Mouse (Mus musculus): ENCODE results near the gene Ambra1. TPM values are rescaled to one million over a fixed set of nuclear protein-coding genes. Genes with fewer than 3 reads are reported as not detected.

Ambra1 gene
- polyA plus RNA-seq, 1 experiment, result 33.4 TPM

DNA sequence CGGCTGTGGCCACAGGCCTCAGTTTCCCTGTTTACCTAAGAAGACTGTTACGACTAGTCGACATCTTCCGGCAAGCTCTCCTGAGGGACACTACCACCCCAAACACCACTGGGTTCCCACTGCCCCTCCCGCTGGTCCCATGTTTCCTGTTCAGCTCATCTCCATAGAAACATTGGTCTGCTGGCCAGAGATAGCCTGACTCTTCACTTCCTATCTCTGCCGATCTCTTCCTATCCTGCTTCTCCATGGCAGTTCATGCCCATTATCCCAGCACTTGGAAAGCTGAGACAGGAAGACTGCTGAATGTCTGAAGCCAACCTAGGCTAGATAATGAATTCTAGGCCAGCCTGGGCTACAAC is 218.2 kb downstream of the Ambra1 start:
- Histone ChIP-seq H3K4me3 (ENCODE audit: insufficient read depth, low read length) (0 out of 2 replicates have a peak overlapping the region, but pooled peaks have one; percentile 1), H3K27ac (ENCODE audit: insufficient read depth, low read length) (peak overlapping the region; percentile 67), H3K4me1 (ENCODE audit: control insufficient read depth, insufficient read depth, low read length) (peaks cover 33% of the 10 kb centered on the region)
- TF ChIP-seq CTCF (IDR thresholded peaks at IDR 0.05; ENCODE audit: extremely low read depth, insufficient read depth, low read length) (no peak), POLR2A (IDR thresholded peaks at IDR 0.05; ENCODE audit: extremely low read depth, insufficient read depth, low read length) (no peak)

DNA sequence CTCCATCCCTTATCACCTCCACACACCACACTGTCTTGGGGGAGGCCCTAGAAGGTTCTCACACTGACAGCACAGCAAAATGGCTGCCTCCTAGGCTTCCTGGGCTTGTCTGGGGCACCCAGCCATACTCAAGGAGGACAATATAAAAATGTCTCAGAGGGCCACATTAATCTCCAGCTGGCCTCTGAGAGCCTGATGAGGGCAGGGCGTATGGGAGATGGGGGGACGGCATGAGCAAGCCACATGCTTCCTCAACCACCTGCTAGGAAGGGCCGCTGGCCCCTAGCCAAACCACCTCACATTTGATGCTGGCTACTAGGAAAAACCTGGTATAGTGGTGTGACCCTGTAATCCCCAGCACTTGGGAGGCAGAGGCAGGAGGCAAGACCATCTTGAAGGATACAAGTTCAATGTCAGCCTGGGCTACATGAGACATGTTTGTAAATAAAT is 218.9 kb downstream of the Ambra1 start:
- Histone ChIP-seq H3K4me1 (ENCODE audit: control insufficient read depth, insufficient read depth, low read length) (peaks cover 34% of the 10 kb centered on the region), H3K27ac (ENCODE audit: insufficient read depth, low read length) (peak overlapping the region; percentile 94; the same call in 1 of the 2 replicates), H3K4me3 (ENCODE audit: insufficient read depth, low read length) (no peak overlapping the region)
- TF ChIP-seq CTCF (IDR thresholded peaks at IDR 0.05; ENCODE audit: extremely low read depth, insufficient read depth, low read length) (no peak), POLR2A (IDR thresholded peaks at IDR 0.05; ENCODE audit: extremely low read depth, insufficient read depth, low read length) (no peak)

DNA sequence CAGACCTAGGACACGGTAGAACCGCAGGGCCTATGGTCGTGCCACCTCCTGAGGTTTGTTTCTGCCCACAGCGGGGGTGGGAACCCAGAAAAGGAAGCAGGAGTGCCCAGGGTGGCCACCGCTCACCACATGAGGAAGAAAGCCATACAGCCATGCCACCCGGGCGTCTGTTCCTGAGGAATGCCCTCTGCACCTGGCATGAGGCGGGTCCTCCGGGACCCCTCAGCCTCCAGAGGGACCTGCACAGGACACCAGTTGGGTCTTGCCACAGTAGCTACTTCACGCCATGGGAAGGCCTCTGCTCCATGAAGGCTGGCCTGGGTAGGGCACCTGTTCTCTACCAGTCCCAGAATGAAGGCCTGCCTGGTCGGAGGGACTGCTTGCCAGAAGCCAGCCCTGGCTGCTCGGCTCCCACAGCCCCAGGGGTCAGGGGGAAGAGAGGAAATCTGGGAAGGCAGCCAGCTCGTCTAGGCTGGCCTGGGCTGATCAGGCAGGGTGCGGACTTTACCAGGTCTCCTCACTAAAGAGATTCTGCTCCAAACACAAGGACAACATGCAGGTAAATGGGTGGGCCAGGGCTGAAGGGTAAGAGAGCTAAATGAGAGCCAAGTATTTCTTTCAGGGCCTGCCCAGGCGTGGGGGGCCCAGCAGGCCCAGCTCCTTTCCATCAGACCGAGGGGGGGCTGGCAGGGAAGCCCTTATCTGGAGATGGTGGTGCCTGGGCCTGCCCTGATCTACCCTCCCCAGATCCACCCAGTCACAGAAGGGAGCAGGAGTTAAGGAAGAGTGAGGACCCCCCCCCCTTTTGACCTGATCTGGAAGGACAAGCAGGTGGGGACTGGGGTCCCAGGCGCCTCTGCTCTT is 219.7 kb downstream of the Ambra1 start:
- peaks cover 35% of the 10 kb centered on the region for H3K4me1 ChIP-seq (ENCODE audit: control insufficient read depth, insufficient read depth, low read length)
- H3K4me3 ChIP-seq (ENCODE audit: insufficient read depth, low read length), result peak overlapping the region; percentile 9; the same call in 1 of the 2 replicates
- no peak for TF ChIP-seq CTCF (IDR thresholded peaks at IDR 0.05; ENCODE audit: extremely low read depth, insufficient read depth, low read length)
- no peak for TF ChIP-seq POLR2A (IDR thresholded peaks at IDR 0.05; ENCODE audit: extremely low read depth, insufficient read depth, low read length)
- H3K27ac ChIP-seq (ENCODE audit: insufficient read depth, low read length), result peak overlapping the region; percentile 94

DNA sequence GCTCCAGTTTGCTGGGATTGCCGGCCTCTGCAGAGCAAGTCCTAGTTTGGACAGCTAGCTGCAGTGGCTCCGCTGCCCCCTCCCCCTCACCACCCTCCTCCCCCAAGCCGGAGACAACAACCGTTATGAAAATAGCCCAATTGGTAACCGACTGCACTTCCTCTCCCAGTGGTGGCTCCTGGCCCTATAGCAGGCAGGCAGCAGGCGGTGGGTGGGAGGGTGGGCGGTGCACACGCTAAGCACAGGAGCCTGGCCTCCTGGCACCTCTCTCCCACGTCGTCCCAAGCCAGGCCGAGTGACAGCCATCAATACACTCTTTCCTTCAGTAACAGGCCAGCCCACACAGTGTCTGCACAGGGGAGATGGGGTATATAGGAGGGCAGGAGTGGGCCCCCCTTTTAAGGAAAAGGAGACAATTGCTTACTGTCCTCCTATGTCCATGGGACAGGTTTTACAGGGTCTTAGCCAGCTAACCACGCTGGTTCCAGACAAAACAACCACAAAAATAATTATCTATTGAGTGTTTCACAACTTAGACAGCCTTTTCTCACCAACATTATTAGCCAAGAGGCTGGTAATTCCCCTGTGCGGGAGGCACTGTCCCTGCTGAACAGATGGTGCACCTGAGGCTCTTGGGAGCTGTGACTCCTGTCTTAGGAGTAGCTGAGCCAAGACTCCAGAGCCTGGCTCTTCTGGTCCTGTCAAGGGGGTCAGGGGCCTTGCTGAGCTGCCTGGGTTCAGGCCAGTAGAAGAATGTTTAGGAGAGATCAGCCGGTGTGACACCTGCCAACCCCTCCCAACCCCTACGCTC is 220.5 kb downstream of the Ambra1 start:
- H3K4me1 ChIP-seq (ENCODE audit: control insufficient read depth, insufficient read depth, low read length), result peaks cover 38% of the 10 kb centered on the region
- peak overlapping the region; percentile 9; the same call in 1 of the 2 replicates for H3K4me3 ChIP-seq (ENCODE audit: insufficient read depth, low read length)
- TF ChIP-seq POLR2A (IDR thresholded peaks at IDR 0.05; ENCODE audit: extremely low read depth, insufficient read depth, low read length) (no peak), CTCF (IDR thresholded peaks at IDR 0.05; ENCODE audit: extremely low read depth, insufficient read depth, low read length) (no peak)
- peak overlapping the region; percentile 94 for H3K27ac ChIP-seq (ENCODE audit: insufficient read depth, low read length)

DNA sequence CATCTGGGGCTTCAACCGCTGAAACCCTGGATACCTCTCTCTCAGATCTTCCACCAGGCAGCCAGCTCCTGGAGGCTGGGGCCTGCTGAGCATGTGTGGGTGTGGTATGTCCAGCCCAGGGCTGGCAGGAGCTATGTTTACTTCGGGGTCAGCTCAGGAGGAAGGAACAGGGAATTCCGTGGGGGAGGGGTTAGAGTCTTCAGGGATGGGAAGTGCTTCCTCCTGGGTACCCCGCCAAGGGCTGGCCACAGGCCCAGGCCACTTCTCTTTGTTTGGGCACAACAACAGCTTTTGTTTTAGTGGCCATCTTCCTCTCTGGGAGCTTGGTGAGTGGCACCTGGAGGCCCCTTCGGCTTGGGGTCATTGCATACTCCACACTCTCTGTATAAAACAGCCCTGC is 223.9 kb downstream of the Ambra1 start:
- TF ChIP-seq POLR2A (IDR thresholded peaks at IDR 0.05; ENCODE audit: extremely low read depth, insufficient read depth, low read length) (no peak), CTCF (IDR thresholded peaks at IDR 0.05; ENCODE audit: extremely low read depth, insufficient read depth, low read length) (no peak)
- Histone ChIP-seq H3K4me3 (ENCODE audit: insufficient read depth, low read length) (no peak overlapping the region), H3K27ac (ENCODE audit: insufficient read depth, low read length) (peak overlapping the region; percentile 23; the same call in 1 of the 2 replicates), H3K4me1 (ENCODE audit: control insufficient read depth, insufficient read depth, low read length) (peaks cover 29% of the 10 kb centered on the region)

DNA sequence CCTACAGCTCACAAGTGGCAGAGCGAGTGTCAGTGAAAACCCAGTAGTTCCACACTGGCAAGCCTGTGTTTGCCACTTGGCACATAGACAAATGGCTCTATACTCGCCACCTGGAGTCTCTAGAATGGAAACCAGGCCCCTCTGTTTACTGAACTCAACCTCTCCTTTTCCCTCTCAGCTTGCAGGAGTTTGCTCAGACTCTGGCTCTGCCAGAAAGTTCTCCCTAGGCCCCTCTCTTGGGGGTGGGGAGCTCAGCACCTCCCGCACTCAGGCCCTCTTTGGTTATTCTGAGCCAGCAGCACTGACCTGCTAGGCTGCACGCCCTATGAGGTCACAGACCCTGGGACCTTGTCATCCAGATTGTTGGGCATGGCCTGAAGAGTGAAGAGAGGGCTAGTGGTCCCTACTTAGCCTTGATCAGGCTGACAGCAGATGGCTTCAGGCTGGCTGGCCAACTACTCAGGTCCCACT is 225.2 kb downstream of the Ambra1 start:
- Histone ChIP-seq H3K27ac (ENCODE audit: insufficient read depth, low read length) (no peak overlapping the region), H3K4me1 (ENCODE audit: control insufficient read depth, insufficient read depth, low read length) (peaks cover 22% of the 10 kb centered on the region), H3K4me3 (ENCODE audit: insufficient read depth, low read length) (no peak overlapping the region)
- TF ChIP-seq POLR2A (IDR thresholded peaks at IDR 0.05; ENCODE audit: extremely low read depth, insufficient read depth, low read length), result no peak
- no peak for TF ChIP-seq CTCF (IDR thresholded peaks at IDR 0.05; ENCODE audit: extremely low read depth, insufficient read depth, low read length)

DNA sequence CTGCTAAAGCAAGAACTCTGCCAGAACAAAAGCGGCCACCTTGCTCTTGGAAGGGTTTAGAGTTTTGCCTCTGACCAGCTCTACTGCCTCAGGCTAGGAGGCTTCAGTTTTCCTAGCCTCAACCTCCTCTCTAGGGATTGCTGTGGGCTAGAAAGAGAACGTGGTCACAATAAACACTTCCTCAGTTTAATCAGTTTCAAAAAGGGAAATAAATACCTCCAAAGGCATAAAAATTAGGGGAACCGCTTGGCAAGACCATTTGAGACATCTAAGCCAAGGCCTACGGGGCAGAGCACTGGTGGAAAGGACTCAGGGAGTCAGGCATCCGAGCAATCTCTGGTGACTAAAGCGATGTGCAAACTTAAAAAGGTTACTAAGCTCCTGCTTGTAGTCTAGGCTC is 225.9 kb downstream of the Ambra1 start:
- Histone ChIP-seq H3K4me3 (ENCODE audit: insufficient read depth, low read length) (no peak overlapping the region), H3K4me1 (ENCODE audit: control insufficient read depth, insufficient read depth, low read length) (peaks cover 22% of the 10 kb centered on the region), H3K27ac (ENCODE audit: insufficient read depth, low read length) (no peak overlapping the region)
- TF ChIP-seq POLR2A (IDR thresholded peaks at IDR 0.05; ENCODE audit: extremely low read depth, insufficient read depth, low read length), result no peak
- no peak for TF ChIP-seq CTCF (IDR thresholded peaks at IDR 0.05; ENCODE audit: extremely low read depth, insufficient read depth, low read length)

DNA sequence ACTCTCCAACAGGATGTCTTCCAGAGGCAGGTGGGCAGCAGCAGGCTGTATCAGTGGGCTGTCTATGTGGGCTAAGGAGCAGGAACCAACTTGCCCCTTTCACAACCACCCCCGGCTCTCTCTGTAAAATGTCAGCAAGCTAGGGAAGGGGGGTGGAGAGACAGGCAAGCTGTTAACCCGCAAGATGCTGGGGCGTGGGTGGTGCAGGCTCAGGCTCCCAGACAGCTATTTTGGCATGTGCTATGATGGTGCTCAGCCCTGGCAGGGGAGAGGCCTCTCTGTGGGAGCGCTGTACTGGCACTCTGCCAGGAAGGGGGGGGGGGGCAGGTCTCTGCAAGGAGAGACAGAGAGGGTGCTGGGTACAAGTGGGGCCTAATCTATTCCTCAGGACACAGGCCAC is 227.2 kb downstream of the Ambra1 start:
- no peak overlapping the region for H3K27ac ChIP-seq (ENCODE audit: insufficient read depth, low read length)
- H3K4me1 ChIP-seq (ENCODE audit: control insufficient read depth, insufficient read depth, low read length), result peaks cover 22% of the 10 kb centered on the region
- TF ChIP-seq CTCF (IDR thresholded peaks at IDR 0.05; ENCODE audit: extremely low read depth, insufficient read depth, low read length) (no peak), POLR2A (IDR thresholded peaks at IDR 0.05; ENCODE audit: extremely low read depth, insufficient read depth, low read length) (no peak)
- H3K4me3 ChIP-seq (ENCODE audit: insufficient read depth, low read length), result no peak overlapping the region

DNA sequence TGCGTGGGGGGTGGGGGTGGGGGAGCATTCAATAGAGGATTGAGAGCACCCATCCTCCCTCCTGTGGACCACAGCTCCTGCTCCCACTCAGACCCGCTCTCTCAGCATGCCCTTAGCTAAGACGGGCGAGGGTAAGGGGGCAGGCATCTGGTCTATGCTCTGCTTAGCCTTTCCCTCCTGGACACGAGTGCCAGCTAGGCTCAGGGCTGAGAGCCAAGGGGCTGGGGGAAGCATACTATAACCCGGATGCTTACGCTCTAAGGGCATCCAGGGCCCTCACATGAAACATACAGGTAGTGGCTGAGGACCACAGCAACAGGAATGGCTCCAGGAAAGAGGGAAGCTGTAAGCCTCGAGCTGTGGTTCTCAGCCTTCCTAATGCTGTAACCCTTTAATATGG is 228.1 kb downstream of the Ambra1 start:
- Histone ChIP-seq H3K4me1 (ENCODE audit: control insufficient read depth, insufficient read depth, low read length) (peaks cover 22% of the 10 kb centered on the region), H3K27ac (ENCODE audit: insufficient read depth, low read length) (peak overlapping the region; percentile 31), H3K4me3 (ENCODE audit: insufficient read depth, low read length) (no peak overlapping the region)
- TF ChIP-seq POLR2A (IDR thresholded peaks at IDR 0.05; ENCODE audit: extremely low read depth, insufficient read depth, low read length), result no peak
- no peak for TF ChIP-seq CTCF (IDR thresholded peaks at IDR 0.05; ENCODE audit: extremely low read depth, insufficient read depth, low read length)
